Mouse (Mus musculus) cerebellum, adult 2 months (tissue): ENCODE data around the gene 6820408C15Rik.

ENCODE experiments used
- CTCF ChIP-seq: fragments of 200-500 bp; IDR thresholded peaks from 2 replicates; pipeline ENCODE4 v1.5.1; 2011; ENCODE audit warnings: low read depth, mild to moderate bottlenecking, control low read depth, low read length, moderate library complexity, borderline replicate concordance; ENCODE audit not compliant: insufficient read depth
- POLR2A ChIP-seq: fragments of 200-500 bp; IDR thresholded peaks from 2 replicates; pipeline ENCODE4 v1.6.1; 2011; ENCODE audit warnings: low read length, control low read depth, borderline replicate concordance; ENCODE audit not compliant: insufficient read depth

DNA sequence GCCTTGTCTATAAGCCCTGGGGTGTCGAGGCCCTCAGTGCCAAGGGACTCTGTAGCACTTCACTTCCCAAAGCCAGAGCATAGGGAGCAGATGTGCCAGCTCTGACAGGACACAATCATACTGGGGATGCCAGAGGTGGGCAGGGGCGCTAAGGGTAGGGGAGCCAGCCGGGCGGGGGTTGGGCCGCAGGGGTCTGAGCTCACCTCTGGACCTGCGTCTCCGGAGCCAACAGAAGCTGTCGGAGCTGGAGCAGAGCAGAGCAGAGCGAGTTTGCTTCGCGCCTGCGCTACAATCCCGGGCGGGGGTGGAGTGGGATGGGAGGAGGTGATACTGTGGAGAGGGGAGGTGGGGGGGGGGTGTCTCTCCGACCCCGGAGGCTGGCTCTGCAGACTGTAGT, 39.0 kb upstream of the 6820408C15Rik start, which contains the start of gene Nrsn2:
- no peak for TF ChIP-seq POLR2A
- TF ChIP-seq CTCF = no peak
